Mouse (Mus musculus): ENCODE measurements around the gene Defb41. TPM values are rescaled to one million over a fixed set of nuclear protein-coding genes. Genes with fewer than 3 reads are reported as not detected.

The Defb41 gene
- not detected in 2 replicates for total RNA-seq (2012; rRNA removed)
- not detected in 2 replicates for total RNA-seq (2014; rRNA removed)
- polyA plus RNA-seq (2012; ENCODE audit: insufficient read length, low read depth), result not detected in 2 replicates

DNA sequence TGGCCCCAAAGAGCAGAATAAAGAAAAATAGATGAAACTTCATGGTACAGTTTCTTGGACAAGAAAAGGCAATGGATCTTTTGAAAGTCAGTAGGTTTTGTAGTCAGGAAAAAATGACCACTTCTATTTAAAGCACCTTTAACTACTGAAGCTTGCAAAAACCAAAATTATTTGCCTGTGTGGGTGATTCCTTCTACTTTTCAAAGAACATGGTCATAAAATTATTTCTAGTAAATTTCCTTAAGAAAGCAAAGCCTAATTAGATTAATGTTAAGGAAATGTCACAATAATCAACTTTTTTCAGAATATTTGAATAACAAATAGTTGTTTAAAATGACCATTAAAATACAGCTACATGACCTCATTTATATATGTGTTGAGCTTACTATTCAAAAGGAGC, at the start of gene Defb41:
Gene Defb41, minus strand, starts transcription at position 101 of the 400 bp plus-strand sequence.
- Histone ChIP-seq H3K4me3 (replicated peaks in 1 of 3; ENCODE audit: low read depth in 2 of 3, low read length in 2 of 3, poor library complexity in 1 of 3) (no peak within 1 kb of the TSS), H3K27ac (ENCODE audit: insufficient read depth, low read depth) (no peak within 1 kb of the TSS), H3K9me3 (replicated peaks; ENCODE audit: low read length) (peaks cover 18% of the 10 kb centered on the region), H3K9ac (ENCODE audit: insufficient read depth, low read depth) (no peak within 1 kb of the TSS), H3K79me2 (replicated peaks; ENCODE audit: control insufficient read depth, extremely low read depth, insufficient read depth, poor library complexity, severe bottlenecking) (no peaks in the 10 kb centered on the region), H3K4me2 (ENCODE audit: insufficient read depth, low read depth, poor library complexity, severe bottlenecking) (no peak within 1 kb of the TSS), H3K36me3 (replicated peaks in 1 of 2; ENCODE audit: control insufficient read depth in 1 of 2, insufficient read depth in 1 of 2, low read length in 1 of 2) (no peaks in the 10 kb centered on the region), H3K4me1 (ENCODE audit: control insufficient read depth in 1 of 2, insufficient read depth in 2 of 2) (no peaks in the 10 kb centered on the region), H3K27me3 (replicated peaks) (no peaks in the 10 kb centered on the region)
- DNase-seq (ENCODE audit: extremely low read depth), result no peak
- in situ Hi-C loops (cut with MboI; ENCODE audit: low pct_ligation_motif_present, low pct_unique_long_range_greater_than_20kb, low sequenced_read_pairs), result no loop called here
- dilution Hi-C loops (cut with MboI; ENCODE audit: extremely low pct_ligation_motif_present, extremely low pct_unique_long_range_greater_than_20kb, low sequenced_read_pairs), result no loop called here
- TF ChIP-seq USF1 (IDR thresholded peaks at IDR 0.05; ENCODE audit: low read depth, low read length), result no peak
- TF ChIP-seq BHLHE40 (IDR thresholded peaks at IDR 0.05; ENCODE audit: low read depth, low read length), result no peak
- no peak for TF ChIP-seq RCOR1 (conservative IDR thresholded peaks at IDR 0.05; ENCODE audit: low read depth, low read length)
- TF ChIP-seq HCFC1 (IDR thresholded peaks at IDR 0.05; ENCODE audit: low read depth, low read length), result no peak
- TF ChIP-seq MAZ (IDR thresholded peaks at IDR 0.05; ENCODE audit: low read depth, low read length), result no peak
- TF ChIP-seq JUN (IDR thresholded peaks at IDR 0.05; ENCODE audit: insufficient read depth, low read depth, low read length), result no peak
- TF ChIP-seq POLR2A (IDR thresholded peaks at IDR 0.05; ENCODE audit: low read depth, low read length), result no peak
- no peak for TF ChIP-seq UBTF (IDR thresholded peaks at IDR 0.05; ENCODE audit: low read depth, low read length)
- TF ChIP-seq NRF1 (IDR thresholded peaks at IDR 0.05; ENCODE audit: low read depth, low read length), result no peak
- TF ChIP-seq EP300 (IDR thresholded peaks at IDR 0.05; ENCODE audit: low read length), result no peak
- no peak for TF ChIP-seq TCF12 (IDR thresholded peaks at IDR 0.05; ENCODE audit: low read depth, low read length)
- no peak for TF ChIP-seq MXI1 (IDR thresholded peaks at IDR 0.05; ENCODE audit: low read depth, low read length)
- no peak for TF ChIP-seq ETS1 (conservative IDR thresholded peaks at IDR 0.05; ENCODE audit: low read depth, low read length)
- no peak for TF ChIP-seq SMC3 (IDR thresholded peaks at IDR 0.05; ENCODE audit: low read depth, low read length)

DNA sequence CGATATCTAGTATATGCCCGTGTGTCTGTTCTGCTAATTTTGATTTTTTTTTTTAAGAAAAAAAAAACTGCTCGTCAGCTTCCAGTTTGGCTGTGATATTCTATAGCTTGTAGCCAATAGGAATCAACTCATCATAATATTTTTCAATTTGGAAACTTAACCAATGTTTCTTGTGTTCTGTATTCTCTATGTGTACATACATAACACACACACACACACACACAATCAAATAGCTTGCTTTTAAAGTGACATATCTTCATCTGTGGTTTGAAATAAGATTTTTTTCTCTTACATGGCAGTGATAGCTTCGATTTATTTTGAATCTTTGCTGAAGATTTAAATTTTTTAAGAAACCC, 43.5 kb upstream of the Defb41 start:
- Histone ChIP-seq H3K36me3 (replicated peaks in 1 of 2; ENCODE audit: control insufficient read depth in 1 of 2, insufficient read depth in 1 of 2, low read length in 1 of 2) (no peaks in the 10 kb centered on the region), H3K4me1 (ENCODE audit: control insufficient read depth in 1 of 2, insufficient read depth in 2 of 2) (no peaks in the 10 kb centered on the region), H3K9ac (ENCODE audit: insufficient read depth, low read depth) (no peak overlapping the region), H3K9me3 (replicated peaks; ENCODE audit: low read length) (peaks cover 7% of the 10 kb centered on the region), H3K27ac (ENCODE audit: insufficient read depth, low read depth) (no peak overlapping the region), H3K4me2 (ENCODE audit: insufficient read depth, low read depth, poor library complexity, severe bottlenecking) (no peak overlapping the region), H3K4me3 (replicated peaks in 1 of 3; ENCODE audit: low read depth in 2 of 3, low read length in 2 of 3, poor library complexity in 1 of 3) (no peak overlapping the region), H3K79me2 (replicated peaks; ENCODE audit: control insufficient read depth, extremely low read depth, insufficient read depth, poor library complexity, severe bottlenecking) (no peaks in the 10 kb centered on the region), H3K27me3 (replicated peaks) (no peaks in the 10 kb centered on the region)
- TF ChIP-seq POLR2A (IDR thresholded peaks at IDR 0.05; ENCODE audit: low read depth, low read length) (no peak), KAT2A (IDR thresholded peaks at IDR 0.05; ENCODE audit: insufficient replicate concordance, low read length) (no peak), ZNF384 (IDR thresholded peaks at IDR 0.05; ENCODE audit: low read depth, low read length) (no peak), RAD21 (IDR thresholded peaks at IDR 0.05; ENCODE audit: low read depth, low read length) (no peak), SIN3A (IDR thresholded peaks at IDR 0.05; ENCODE audit: low read length) (no peak), SMC3 (IDR thresholded peaks at IDR 0.05; ENCODE audit: low read depth, low read length) (no peak)
- in situ Hi-C loops (cut with MboI; ENCODE audit: low pct_ligation_motif_present, low pct_unique_long_range_greater_than_20kb, low sequenced_read_pairs) (no loop called here), dilution Hi-C loops (cut with MboI; ENCODE audit: extremely low pct_ligation_motif_present, extremely low pct_unique_long_range_greater_than_20kb, low sequenced_read_pairs) (no loop called here)
- no peak for DNase-seq (ENCODE audit: extremely low read depth)

Data from CH12.LX (cell line).